Mouse (Mus musculus): ENCODE results near the gene Taf15. TPM values are rescaled to one million over a fixed set of nuclear protein-coding genes. Genes with fewer than 3 reads are reported as not detected.
A peak's percentile ranks its signal among the peaks of the same experiment; 100 is the strongest.

Gene Taf15
- total RNA-seq (2015; ENCODE audit: low replicate concordance): 47.2 and 59.5 TPM in 2 replicates
- 50.6 and 95.9 TPM in 2 replicates for total RNA-seq (2017; ENCODE audit: low replicate concordance)

DNA sequence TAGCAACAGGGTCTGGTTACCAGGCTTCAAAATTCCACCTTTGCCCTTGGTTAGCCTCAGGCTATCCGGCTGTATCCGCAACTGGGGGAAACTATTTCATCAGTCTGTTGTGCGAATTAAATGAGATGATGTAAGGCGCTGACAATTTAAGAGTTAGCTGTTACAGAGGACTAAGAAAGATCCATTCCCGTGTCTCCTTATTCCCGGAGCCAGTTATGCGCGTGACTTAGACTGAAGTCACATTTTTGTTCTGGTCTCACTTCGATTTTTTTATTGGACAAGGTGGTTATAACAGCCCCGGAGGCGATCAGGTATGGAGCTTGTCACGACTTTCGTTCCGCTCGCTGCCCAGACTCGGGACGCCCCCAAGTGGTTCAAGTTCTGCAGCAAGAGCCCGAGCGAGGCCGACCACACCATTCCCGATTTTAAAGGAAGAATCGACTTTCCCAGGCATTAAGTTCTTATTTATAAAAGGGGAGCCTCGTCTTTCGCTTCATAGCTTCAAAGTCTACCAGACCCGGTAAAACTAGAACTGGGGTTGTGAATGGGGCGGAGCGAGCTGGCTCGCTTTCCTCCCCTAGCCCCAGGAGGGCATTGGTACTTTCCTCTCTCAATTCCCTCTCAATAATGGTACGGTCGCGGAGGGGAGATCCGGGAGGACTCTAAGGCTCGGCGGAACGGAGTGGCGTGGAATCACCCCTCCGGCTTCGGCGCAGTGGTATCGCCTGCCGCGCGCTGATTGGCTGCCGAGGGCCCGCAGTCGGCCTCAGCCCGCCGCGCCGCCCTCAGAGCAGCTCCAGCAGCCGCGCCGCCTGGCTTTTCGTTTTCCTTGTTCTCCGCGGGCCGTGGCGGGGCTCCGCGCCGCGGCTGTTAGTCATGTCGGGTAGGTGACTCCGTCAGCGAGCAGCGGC, at the start of gene Taf15:
Gene Taf15, plus strand, starts transcription at position 763 of the 911 bp plus-strand sequence.
- ATAC-seq (replicated peaks; ENCODE audit: low FRiP score, poor library complexity, severe bottlenecking): peak; percentile 90

- ATAC-seq (replicated peaks; ENCODE audit: low FRiP score, poor library complexity, severe bottlenecking): peak; percentile 67; the same call in 1 of the 2 replicates
These were observed 48.2 kb upstream of the Taf15 start for GRCm38 (mm10) chr11:83424681-83425080.

- no peak for ATAC-seq (replicated peaks; ENCODE audit: low FRiP score, poor library complexity, severe bottlenecking)
These were observed 45.9 kb upstream of the Taf15 start for GRCm38 (mm10) chr11:83426964-83427363.

DNA sequence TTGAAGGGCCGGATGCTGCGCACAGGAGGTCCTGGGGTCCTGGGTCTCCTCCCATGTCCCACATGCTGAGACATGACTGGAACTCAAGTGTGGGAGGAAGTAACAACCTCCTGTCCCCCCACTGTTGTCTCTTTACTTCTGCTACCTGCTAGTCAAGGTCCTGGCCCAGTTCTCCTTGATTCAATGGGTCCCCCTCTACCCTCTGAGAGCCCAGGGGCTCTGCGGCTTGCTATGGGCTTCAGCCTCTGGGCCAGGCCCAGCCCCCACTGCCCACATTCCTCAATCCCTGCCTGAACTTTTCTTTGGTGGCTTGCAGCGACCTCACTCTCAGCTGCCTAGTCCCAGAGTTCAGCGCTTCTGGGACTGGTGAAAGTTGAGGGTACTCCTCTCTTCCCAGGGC, 43.5 kb upstream of the Taf15 start, which contains the start of gene Gas2l2:
Gene Gas2l2, minus strand, starts transcription at position 101 of the 400 bp plus-strand sequence.
- no peak for ATAC-seq (replicated peaks; ENCODE audit: low FRiP score, poor library complexity, severe bottlenecking)

DNA sequence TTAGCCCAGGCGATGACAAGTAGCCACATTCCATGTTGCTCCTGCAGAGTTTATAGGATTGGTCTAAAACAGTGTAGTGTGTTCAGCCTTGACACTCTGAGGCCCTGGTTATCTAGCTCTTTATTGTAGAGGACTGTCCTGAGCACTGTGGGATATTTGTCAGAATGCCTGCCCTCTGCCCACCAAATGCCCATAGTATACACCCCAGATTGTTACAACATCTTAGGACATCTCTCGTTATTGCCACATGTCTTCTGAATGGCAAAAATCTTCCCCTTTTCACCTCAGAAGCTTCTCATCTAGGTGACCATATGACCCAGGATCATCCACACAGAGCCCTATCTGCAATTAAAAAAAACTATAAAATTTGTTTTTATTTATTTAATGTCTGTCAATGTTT, 40.4 kb upstream of the Taf15 start:
- no peak for ATAC-seq (replicated peaks; ENCODE audit: low FRiP score, poor library complexity, severe bottlenecking)

DNA sequence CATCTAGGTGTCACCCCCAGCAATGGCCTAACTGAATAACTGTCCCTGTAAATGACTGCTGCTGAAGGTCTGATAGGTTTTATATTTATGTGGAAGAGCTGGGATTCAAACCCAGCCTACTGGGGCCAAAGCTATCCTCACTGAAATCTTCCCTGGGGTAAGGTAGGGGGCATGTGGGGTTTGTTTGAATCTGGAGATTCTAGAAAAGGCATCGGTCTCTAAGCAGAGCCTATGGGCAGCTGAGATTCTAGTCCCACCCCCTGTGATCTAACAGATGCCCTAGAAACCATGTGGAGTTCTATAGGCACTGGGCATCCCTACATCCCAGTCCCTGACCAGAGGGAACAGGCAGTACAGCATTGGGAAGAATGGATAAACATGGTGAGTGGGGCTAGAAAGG, 35.5 kb upstream of the Taf15 start, which contains the start of gene 1700020L24Rik:
Gene 1700020L24Rik, plus strand, starts transcription at position 301 of the 400 bp plus-strand sequence.
- no peak for ATAC-seq (replicated peaks; ENCODE audit: low FRiP score, poor library complexity, severe bottlenecking)

- ATAC-seq (replicated peaks; ENCODE audit: low FRiP score, poor library complexity, severe bottlenecking): no peak
These were observed 33.3 kb upstream of the Taf15 start for GRCm38 (mm10) chr11:83439426-83440060.

DNA sequence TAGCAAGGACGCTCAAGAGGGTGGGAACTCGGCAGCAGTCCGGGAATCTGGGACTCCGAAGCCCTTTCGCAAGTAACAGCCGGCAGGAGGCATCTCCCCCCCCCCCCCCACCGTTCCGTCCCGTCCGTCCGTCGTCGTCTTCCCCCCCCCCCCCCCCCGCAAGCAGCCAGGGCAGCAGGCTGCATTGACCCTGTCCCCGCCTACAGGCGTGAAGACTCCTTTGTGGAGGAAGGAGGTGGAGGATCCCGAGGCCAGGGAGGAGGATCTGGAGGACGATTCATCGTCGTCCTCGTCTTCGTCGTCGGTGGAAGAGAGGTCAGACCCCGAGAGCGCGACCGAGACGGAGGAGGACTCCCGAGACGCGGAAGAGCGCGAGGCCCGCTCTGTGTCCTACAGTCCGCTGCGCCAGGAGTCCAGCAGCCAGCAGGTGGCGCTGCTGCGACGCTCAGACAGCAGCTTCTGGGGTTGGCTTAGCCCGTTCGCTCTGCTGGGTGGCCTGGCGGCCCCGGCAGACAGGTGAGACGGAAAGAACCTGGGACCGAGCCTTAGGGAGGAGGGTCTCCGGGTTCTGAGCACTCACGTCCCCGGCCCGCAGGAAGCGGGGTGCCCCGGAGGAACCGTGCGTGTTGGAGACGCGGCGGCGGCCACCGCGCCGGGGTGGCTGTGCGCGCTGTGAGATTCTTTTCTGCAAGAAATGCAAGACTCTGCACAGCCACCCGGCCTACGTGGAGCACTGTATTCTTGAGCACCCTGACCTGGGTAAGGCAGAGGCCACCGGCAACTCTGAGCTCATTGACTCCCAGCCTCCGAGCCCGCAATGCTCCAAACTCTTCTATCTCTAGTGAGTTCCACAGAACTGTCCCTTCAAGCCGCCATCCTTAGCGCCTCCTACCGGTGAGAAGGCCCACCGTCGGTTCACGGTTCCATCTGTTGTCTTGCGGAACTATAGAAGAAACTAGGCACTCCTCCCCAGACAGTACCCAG, 32.5 kb upstream of the Taf15 start:
- ATAC-seq (replicated peaks; ENCODE audit: low FRiP score, poor library complexity, severe bottlenecking): peak; percentile 87

DNA sequence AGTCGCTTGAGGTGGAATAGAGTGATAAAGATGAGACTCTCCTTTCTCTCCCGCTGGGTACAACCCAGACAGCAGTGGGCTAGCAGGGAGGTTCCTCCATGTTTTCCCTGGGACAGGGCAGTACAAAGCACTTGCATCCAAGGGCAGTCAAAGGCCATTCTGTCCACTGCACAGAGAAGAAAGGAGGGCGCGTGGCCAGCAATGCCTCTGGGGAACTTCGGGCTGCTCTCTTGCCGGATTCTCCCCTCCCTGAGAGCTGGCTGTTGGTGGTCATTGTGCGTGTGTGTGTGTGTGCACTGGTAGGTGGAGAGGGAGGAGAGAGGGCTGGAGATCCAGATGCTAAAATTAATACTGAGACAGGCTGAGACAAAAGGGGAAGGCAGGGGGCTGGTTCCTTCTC, 31.7 kb upstream of the Taf15 start:
- no peak for ATAC-seq (replicated peaks; ENCODE audit: low FRiP score, poor library complexity, severe bottlenecking)

- 0 out of 2 replicates have a peak, but pooled peaks have one; percentile 41 for ATAC-seq (replicated peaks; ENCODE audit: low FRiP score, poor library complexity, severe bottlenecking)
These were observed 30.2 kb upstream of the Taf15 start for GRCm38 (mm10) chr11:83442596-83443267.

GRCm38 (mm10) chr11:83443824-83444223, 29.1 kb upstream of the Taf15 start:
- no peak for ATAC-seq (replicated peaks; ENCODE audit: low FRiP score, poor library complexity, severe bottlenecking)

- no peak for ATAC-seq (replicated peaks; ENCODE audit: low FRiP score, poor library complexity, severe bottlenecking)
These were observed 27.9 kb upstream of the Taf15 start for GRCm38 (mm10) chr11:83445001-83445400.

- no peak for ATAC-seq (replicated peaks; ENCODE audit: low FRiP score, poor library complexity, severe bottlenecking)
These were observed 25.3 kb upstream of the Taf15 start for GRCm38 (mm10) chr11:83447612-83448011.

GRCm38 (mm10) chr11:83448021-83448926, 24.6 kb upstream of the Taf15 start:
- ATAC-seq (replicated peaks; ENCODE audit: low FRiP score, poor library complexity, severe bottlenecking): no peak

GRCm38 (mm10) chr11:83448927-83449236, 24.0 kb upstream of the Taf15 start:
- no peak for ATAC-seq (replicated peaks; ENCODE audit: low FRiP score, poor library complexity, severe bottlenecking)

DNA sequence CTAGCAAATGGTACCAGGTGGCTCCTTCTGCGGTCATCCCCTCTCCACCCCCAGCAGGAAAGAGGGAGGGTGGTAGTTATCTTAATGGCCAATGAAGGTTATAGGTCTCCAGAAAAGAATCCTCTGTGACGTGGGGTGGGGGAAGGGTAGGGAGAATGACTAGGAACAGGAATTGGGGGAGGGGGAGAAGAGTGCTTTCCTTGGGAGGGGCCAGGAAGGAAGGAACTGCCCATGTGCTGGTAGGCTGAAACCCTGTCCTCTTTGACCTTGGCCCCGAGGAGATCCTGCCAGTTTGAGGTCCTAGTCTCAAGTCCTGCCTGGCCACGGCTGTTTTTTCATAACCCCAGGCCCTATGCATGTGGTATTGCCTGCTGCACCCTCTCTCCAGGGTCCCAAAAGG, 23.6 kb upstream of the Taf15 start:
- ATAC-seq (replicated peaks; ENCODE audit: low FRiP score, poor library complexity, severe bottlenecking): no peak

- ATAC-seq (replicated peaks; ENCODE audit: low FRiP score, poor library complexity, severe bottlenecking): no peak
These were observed 22.3 kb upstream of the Taf15 start for GRCm38 (mm10) chr11:83450550-83450949.

DNA sequence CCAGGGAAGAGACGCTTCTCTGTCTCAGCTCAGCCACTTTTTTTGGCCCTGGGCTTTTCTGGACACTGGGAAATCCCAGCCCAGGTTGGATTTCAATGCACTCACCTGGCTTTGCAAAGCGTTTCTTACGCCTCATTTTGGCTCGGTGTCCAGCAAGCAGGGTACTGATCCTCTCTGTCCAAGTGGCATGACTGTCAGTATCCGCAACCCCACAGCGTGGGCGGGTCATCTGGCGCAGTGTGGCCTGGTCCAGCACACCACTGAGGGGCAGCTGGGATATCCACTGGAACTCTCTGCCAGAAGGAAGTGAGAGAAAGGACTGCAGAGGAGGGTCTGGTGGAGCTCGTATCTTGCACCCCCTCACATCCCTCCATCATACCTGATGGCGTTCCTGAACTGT, 21.6 kb upstream of the Taf15 start:
- ATAC-seq (replicated peaks; ENCODE audit: low FRiP score, poor library complexity, severe bottlenecking): no peak

Data from erythroid progenitor cell, adult 5-6 weeks (primary cell).